Mouse (Mus musculus) embryo, embryonic 10 days (tissue): Measurements from ENCODE around the gene Arrb1.
"Not testable (repeated sequence)": the region's sequence is repeated elsewhere in the genome, so short reads cannot be mapped to it uniquely, and the experiment has no call there.

ENCODE experiments used
- DNase-seq: peaks from one replicate; pipeline ENCODE4 v3.0.0-alpha.2; 2015; ENCODE audit warnings: low spot score

Gene Arrb1

GRCm38 (mm10) chr7:99534901-99535735 lies at the start of gene Arrb1:
Gene Arrb1 (plus strand): TSS chr7:99535466.
- DNase-seq = peak; percentile 82

DNA sequence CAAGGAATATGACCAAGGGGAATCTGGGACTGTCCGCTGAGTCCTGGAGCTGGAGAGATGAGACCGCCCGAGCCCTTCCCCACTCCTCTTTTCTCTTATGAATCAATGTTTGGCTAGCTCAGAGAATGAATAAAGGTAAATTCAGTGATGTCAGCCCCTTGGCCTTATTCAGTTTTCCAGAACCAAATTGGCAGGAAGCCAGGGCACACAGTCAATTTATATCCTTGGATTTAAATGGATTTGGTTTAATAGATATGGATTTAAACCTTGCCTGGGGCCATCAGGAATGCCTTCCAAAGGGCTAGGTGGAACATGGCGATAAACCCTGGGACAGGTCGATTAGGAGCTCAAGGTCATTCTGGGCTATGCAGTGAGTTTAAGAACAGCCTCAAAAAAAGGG lies 45.6 kb upstream of the Arrb1 start:
- DNase-seq = no peak

DNA sequence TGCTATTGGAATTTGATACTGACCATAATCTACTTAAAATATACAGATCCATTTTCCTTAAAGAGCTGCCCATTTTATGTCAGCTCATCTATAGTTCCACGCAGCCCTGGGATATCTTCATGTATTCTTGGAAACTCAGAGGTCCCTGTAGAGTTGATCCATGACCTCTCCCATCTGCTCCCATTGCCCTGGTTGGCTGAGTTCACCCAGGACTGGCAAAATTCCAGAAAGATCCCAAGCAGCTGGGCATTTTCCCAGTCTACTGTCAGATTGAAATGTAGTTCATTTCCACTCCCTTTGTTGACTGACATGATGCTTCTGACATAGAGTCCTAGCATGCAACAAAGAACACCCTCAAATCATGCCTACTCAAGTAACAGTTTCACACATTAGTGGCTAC lies 36.1 kb upstream of the Arrb1 start:
- DNase-seq = no peak

GRCm38 (mm10) chr7:99500201-99500600 lies 35.1 kb upstream of the Arrb1 start:
- peak; percentile 91 for DNase-seq

DNA sequence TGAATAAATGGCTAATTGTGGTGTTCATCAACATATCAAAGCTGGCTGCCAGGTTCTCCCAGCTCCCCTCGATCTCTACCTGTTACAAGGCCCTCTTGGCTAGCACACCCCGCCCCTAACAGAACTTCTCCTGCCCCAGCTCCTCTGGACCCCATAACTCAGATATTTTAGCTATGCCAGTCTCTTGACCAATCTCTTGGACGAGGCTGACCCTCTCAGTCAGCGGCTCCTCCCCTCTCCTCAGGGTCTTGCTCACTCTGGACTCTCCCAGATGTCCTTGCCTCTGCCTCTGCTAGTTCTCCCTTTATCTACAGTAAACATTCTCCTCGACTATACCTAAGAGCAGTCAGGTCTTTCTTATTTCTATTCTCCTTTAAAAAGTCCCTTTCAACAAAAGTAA lies 34.6 kb upstream of the Arrb1 start:
- DNase-seq = peak; percentile 50

- DNase-seq = no peak
These were observed 34.1 kb upstream of the Arrb1 start for GRCm38 (mm10) chr7:99501148-99501547.

- DNase-seq = no peak
These were observed 30.7 kb upstream of the Arrb1 start for GRCm38 (mm10) chr7:99504556-99504955.

DNA sequence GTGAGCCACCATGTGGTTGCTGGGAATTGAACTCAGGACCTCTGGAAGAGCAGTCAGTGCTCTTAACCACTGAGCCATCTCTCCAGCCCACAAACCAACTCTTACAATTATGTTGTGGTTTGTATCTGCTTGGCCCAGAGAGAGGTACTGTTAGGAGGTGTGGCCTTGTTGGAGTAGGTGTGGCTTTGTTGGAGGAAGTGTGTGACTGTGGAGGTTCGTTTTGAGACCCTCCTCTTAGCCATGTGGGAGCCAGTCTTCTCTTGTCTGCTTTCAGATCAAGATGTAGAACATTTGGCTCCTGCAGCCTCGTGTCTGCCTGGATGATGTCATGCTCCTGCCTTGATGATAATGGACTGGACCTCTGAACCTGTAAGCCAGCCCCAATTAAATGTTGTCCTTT lies 27.1 kb upstream of the Arrb1 start:
- DNase-seq = not testable (repeated sequence)

DNA sequence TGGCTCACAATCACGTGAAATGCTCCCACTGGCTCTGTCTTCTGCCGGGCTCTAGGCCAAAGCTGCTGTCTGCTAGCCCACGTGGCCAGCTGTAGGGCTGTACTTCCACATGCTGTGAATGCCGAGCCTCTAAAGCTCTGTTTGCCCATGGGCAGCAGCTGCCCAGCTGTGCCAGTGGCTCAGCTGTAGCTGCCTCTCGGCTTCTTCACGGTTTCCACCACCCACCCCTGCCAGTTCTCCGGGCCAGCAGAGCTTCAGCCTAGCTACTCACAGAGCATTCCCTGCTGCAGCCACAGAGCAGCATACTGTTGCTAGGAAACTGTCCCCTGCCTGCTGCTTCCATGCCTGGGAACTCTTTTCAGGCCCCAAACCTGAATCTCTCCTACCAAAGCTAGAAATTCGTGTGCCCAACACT lies 25.2 kb upstream of the Arrb1 start:
- DNase-seq = peak; percentile 30

GRCm38 (mm10) chr7:99516092-99516813 lies 19.0 kb upstream of the Arrb1 start:
- DNase-seq = no peak

DNA sequence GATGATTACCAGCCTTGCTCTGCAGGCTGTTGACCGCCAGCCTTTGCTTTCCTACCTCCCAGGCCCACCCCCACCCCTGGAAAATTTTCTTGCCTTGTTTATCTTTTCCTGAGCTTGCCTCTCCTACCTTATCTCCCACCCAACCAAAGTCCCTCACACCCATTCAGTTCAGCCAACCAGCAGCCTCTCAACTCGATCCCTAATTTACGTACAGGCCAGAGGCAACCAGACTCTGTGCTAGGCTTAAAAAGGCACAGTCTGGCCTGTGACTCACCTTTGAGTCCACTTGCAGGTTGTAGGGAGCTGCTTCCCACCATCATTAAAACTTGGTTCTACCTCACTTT lies 18.5 kb upstream of the Arrb1 start:
- no peak for DNase-seq

DNA sequence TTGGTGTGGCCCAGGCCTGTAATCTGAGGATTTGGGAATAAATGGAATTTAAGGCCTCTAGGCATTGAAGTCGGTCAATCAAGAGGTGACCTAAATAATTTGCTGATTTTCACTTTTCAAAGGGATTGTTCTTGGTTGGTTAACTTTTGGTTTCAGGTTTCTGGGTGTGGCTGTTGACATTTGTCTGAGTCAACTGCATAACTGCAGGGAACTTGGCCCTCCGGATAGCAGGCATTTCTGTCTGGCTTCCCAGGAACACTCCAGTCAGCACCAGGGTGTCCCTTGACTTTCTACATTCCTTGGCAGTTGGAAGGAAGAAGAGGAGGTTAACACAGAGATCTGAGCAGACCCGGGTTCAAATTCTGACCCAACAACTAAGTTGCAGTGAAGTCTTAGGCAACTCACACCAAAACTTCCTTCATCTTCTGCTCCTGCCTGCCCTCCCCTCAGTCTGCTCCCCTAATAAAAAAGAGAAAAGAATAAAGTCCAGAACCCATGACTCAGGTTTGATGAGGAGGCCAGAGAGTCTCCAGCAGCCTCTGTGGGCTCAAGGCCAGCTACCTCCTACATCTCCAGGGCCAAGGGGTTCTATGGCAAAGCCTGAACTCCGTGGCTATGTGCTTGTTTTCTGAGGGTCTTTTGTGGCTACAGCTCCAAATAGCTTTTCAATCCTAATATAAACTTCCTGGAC lies 16.2 kb upstream of the Arrb1 start:
- DNase-seq = no peak

GRCm38 (mm10) chr7:99523121-99523520 lies 12.1 kb upstream of the Arrb1 start:
- DNase-seq = no peak

- DNase-seq = no peak
These were observed 11.4 kb upstream of the Arrb1 start for GRCm38 (mm10) chr7:99523837-99524236.

GRCm38 (mm10) chr7:99528547-99528946 lies 6.7 kb upstream of the Arrb1 start:
- DNase-seq = no peak

DNA sequence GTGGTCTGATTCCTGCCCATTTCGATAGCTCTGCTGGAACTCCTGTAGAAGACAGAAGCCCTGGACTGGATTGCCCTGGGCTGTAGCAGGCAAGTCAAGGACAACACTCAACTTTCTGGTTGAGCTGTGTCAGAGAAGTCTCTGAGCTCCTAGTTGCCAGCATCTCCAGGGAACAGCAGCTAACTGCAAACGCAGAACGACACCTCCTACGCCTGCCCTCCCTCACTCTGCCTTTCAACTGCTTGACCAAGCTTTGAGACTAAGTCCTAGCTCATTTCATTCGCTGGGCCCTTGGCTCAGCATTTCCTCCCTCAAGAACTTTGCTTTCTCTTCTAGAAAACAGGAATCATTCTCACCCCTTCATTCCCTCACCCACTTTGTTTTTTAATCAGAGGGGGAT lies 5.9 kb upstream of the Arrb1 start:
- DNase-seq = no peak

DNA sequence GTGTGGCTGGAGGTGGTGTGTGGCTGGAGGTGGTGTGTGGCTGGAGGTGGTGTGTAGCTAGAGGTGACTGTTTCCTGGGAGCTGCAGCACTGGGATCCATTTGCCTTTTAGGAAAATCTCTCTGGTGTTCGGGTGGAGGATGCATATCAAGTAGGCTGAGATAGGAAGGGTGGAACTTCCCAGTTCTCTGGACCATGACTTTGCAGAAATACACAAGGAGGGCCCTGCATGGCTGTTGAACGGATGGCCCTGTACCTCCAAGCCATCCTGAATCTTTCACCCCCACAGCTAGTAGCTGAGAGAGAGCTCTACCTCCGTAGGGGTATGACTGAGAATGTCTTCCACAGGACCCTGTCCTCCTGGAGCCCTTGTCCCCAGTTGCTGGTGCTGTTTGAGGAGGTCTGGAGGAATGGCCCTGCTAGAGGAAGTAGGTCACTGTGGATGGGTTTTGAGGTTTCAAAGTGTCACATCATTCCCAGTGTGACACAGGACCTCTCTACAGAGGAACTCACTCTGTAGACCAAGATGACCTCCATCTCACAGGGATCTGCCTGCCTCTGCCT lies 3.8 kb upstream of the Arrb1 start:
- no peak for DNase-seq

GRCm38 (mm10) chr7:99532526-99532925 lies 2.7 kb upstream of the Arrb1 start:
- no peak for DNase-seq

DNA sequence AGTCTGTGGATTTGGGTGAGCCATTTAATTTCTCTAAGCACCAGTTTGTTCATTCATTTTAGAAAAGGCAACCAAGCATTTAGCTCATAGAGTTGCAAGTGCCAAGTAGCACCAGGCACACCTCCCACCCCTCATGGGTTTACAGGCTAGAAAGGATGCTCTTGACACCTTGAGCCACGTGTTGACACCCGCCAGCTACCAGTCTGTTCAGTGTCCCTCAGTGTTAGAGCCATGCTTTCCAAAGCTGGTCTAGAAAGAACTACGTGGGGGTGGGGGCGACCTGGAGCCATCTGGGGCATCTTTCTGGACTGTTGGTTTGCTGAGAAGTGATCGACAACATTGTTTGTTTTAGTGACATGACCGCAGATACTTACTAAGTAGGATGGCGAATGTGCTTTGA lies 1.7 kb upstream of the Arrb1 start:
- no peak for DNase-seq

DNA sequence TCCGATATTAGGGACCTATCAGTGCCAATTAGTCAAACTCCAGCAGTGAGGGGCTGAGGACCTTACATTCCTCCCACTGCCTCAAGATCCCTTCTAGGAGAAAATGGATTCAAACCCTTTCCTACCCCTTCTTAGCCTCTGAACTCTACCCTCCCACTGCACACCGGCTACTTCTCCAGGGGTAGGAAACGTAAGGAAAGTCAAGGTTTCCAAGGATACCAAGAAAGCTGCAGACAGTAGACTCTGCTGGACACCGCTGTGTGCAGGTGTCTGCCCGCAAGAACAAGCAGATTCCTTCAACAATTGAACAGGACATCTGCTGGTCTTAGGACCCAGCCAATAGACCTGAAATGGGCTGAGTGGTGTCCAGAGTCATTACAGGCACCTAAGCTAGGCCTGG lies 765 bp upstream of the Arrb1 start:
- no peak for DNase-seq

- DNase-seq = peak; percentile 41
These were observed 655 bp downstream of the Arrb1 start for GRCm38 (mm10) chr7:99535741-99536501.

- DNase-seq = no peak
These were observed 2.0 kb downstream of the Arrb1 start for GRCm38 (mm10) chr7:99537183-99537756.
